Mouse (Mus musculus) MEL (cell line): Measurements from ENCODE around the gene Aff3. TPM values are rescaled to one million over a fixed set of nuclear protein-coding genes. Genes with fewer than 3 reads are reported as not detected.
A peak's percentile ranks its signal among the peaks of the same experiment; 100 is the strongest.

Experiments
- DNase-seq: peaks from one replicate; pipeline ENCODE4 v3.0.0; 2011; ENCODE audit warnings: low read depth, low spot score
- H3K27ac ChIP-seq: 2 replicates; pipeline ENCODE4 v1.5.1; 2012; ENCODE audit warnings: low read depth, mild to moderate bottlenecking, control low read depth, low read length, moderate library complexity; ENCODE audit not compliant: control insufficient read depth
- H3K27me3 ChIP-seq, 2 experiments: fragments of 150-350 bp in 1 of 2; sonication (generic) in 1 of 2; 2 replicates each; pipeline ENCODE4 v1.6.1; 2012; ENCODE audit warnings: low read length in 2 of 2, mild to moderate bottlenecking in 2 of 2, improper control_type of control experiment in 1 of 2, moderate library complexity in 1 of 2; ENCODE audit not compliant: insufficient read depth in 2 of 2, control insufficient read depth in 1 of 2
- H3K36me3 ChIP-seq, 2 experiments: 2 replicates each; pipeline ENCODE4 v1.6.1; 2012 to 2014; ENCODE audit warnings: low read length in 2 of 2, improper control_type of control experiment in 1 of 2, inconsistent platforms in 1 of 2, mild to moderate bottlenecking in 1 of 2; ENCODE audit not compliant: insufficient read depth in 2 of 2, control insufficient read depth in 1 of 2
- H3K4me1 ChIP-seq, 2 experiments: fragments of 150-350 bp in 1 of 2; sonication (generic) in 1 of 2; 2 replicates each; pipeline ENCODE4 v1.6.1; 2012; ENCODE audit warnings: low read length in 2 of 2, improper control_type of control experiment in 1 of 2, mild to moderate bottlenecking in 1 of 2; ENCODE audit not compliant: insufficient read depth in 2 of 2, control insufficient read depth in 1 of 2
- H3K4me3 ChIP-seq, 2 experiments: fragments of 150-350 bp in 1 of 2; sonication (generic) in 1 of 2; 2 replicates each; pipeline ENCODE4 v1.5.1; 2012; ENCODE audit warnings: low read depth in 2 of 2, low read length in 2 of 2, mild to moderate bottlenecking in 2 of 2, moderate library complexity in 2 of 2, control low read depth in 1 of 2, improper control_type of control experiment in 1 of 2; ENCODE audit not compliant: control insufficient read depth in 1 of 2, insufficient read depth in 1 of 2
- H3K79me2 ChIP-seq: 2 replicates; pipeline ENCODE4 v1.6.1; 2012; ENCODE audit warnings: mild to moderate bottlenecking, low read length, moderate library complexity; ENCODE audit not compliant: control insufficient read depth, poor library complexity, insufficient read depth
- H3K9ac ChIP-seq: 2 replicates; pipeline ENCODE4 v1.6.1; 2012; ENCODE audit warnings: low read depth, mild to moderate bottlenecking, control low read depth, low read length, moderate library complexity; ENCODE audit not compliant: control insufficient read depth, poor library complexity, severe bottlenecking
- H3K9me3 ChIP-seq: fragments of 150-350 bp; sonication (generic); replicated peaks from 2 replicates; pipeline ENCODE4 v1.6.1; 2012; ENCODE audit warnings: mild to moderate bottlenecking, low read length, improper control_type of control experiment, moderate library complexity; ENCODE audit not compliant: insufficient read depth
- BHLHE40 ChIP-seq: IDR thresholded peaks from 2 replicates; pipeline ENCODE4 v1.6.1; 2012; ENCODE audit warnings: low read depth, mild to moderate bottlenecking, inconsistent platforms, low read length, improper control_type of control experiment, borderline replicate concordance
- CHD1 ChIP-seq: IDR thresholded peaks from 2 replicates; pipeline ENCODE4 v1.6.1; 2012; ENCODE audit warnings: low read depth, mild to moderate bottlenecking, inconsistent platforms, low read length, improper control_type of control experiment
- CHD2 ChIP-seq: IDR thresholded peaks from 2 replicates; pipeline ENCODE4 v1.6.1; 2011; ENCODE audit warnings: low read length, improper control_type of control experiment
- CTCF ChIP-seq, 3 experiments: IDR thresholded peaks in 2 of 3; conservative IDR thresholded peaks in 1 of 3; 2 replicates each; pipeline ENCODE4 v1.5.1; 2011 to 2012; ENCODE audit warnings: low read length in 3 of 3, low read depth in 2 of 3, mild to moderate bottlenecking in 2 of 3, improper control_type of control experiment in 1 of 3, inconsistent platforms in 1 of 3, mixed read lengths in 1 of 3, moderate library complexity in 1 of 3; ENCODE audit not compliant: control insufficient read depth in 1 of 3, insufficient read depth in 1 of 3, poor library complexity in 1 of 3, severe bottlenecking in 1 of 3
- E2F4 ChIP-seq: IDR thresholded peaks from 2 replicates; pipeline ENCODE4 v1.6.1; 2011; ENCODE audit warnings: low read depth, low read length, improper control_type of control experiment, borderline replicate concordance
- ELF1 ChIP-seq: IDR thresholded peaks from 2 replicates; pipeline ENCODE4 v1.6.1; 2014; ENCODE audit warnings: low read depth, mild to moderate bottlenecking, inconsistent platforms, low read length, improper control_type of control experiment, moderate library complexity
- EP300 ChIP-seq, 2 experiments: IDR thresholded peaks; 2 replicates each; pipeline ENCODE4 v1.6.1; 2011; ENCODE audit warnings: improper control_type of control experiment in 2 of 2, low read length in 2 of 2, low read depth in 1 of 2, mild to moderate bottlenecking in 1 of 2
- ETS1 ChIP-seq: IDR thresholded peaks from 2 replicates; pipeline ENCODE4 v1.6.1; 2012; ENCODE audit warnings: low read depth, mild to moderate bottlenecking, inconsistent platforms, low read length, improper control_type of control experiment, moderate library complexity
- GABPA ChIP-seq: IDR thresholded peaks from 2 replicates; pipeline ENCODE4 v1.6.1; 2012; ENCODE audit warnings: low read depth, mild to moderate bottlenecking, inconsistent platforms, low read length, improper control_type of control experiment, moderate library complexity
- HCFC1 ChIP-seq: IDR thresholded peaks from 2 replicates; pipeline ENCODE4 v1.6.1; 2012; ENCODE audit warnings: low read depth, mild to moderate bottlenecking, inconsistent platforms, low read length, improper control_type of control experiment, moderate library complexity
- JUND ChIP-seq: IDR thresholded peaks from 2 replicates; pipeline ENCODE4 v1.6.1; 2011; ENCODE audit warnings: low read depth, mild to moderate bottlenecking, improper control_type of control experiment, low read length
- KAT2A ChIP-seq: conservative IDR thresholded peaks from 2 replicates; pipeline ENCODE4 v1.6.1; 2012; ENCODE audit warnings: low read depth, low read length, improper control_type of control experiment, inconsistent platforms
- MAFK ChIP-seq: IDR thresholded peaks from 2 replicates; pipeline ENCODE4 v1.6.1; 2011; ENCODE audit warnings: low read depth, mild to moderate bottlenecking, low read length, improper control_type of control experiment, borderline replicate concordance
- MAX ChIP-seq: IDR thresholded peaks from 2 replicates; pipeline ENCODE4 v1.6.1; 2011; ENCODE audit warnings: low read length, improper control_type of control experiment
- MAZ ChIP-seq: IDR thresholded peaks from 2 replicates; pipeline ENCODE4 v1.6.1; 2012; ENCODE audit warnings: low read depth, mild to moderate bottlenecking, inconsistent platforms, low read length, improper control_type of control experiment
- MEF2A ChIP-seq: IDR thresholded peaks from 2 replicates; pipeline ENCODE4 v1.6.1; 2014; ENCODE audit warnings: low read depth, mild to moderate bottlenecking, inconsistent platforms, low read length, improper control_type of control experiment; ENCODE audit not compliant: poor library complexity, insufficient replicate concordance, severe bottlenecking; ENCODE audit errors: extremely low read depth
- MXI1 ChIP-seq: IDR thresholded peaks from 2 replicates; pipeline ENCODE4 v1.6.1; 2011; ENCODE audit warnings: mild to moderate bottlenecking, low read depth, low read length, improper control_type of control experiment
- MYB ChIP-seq: IDR thresholded peaks from 2 replicates; pipeline ENCODE4 v1.6.1; 2011; ENCODE audit warnings: mild to moderate bottlenecking, low read depth, low read length, improper control_type of control experiment
- MYC ChIP-seq: IDR thresholded peaks from 2 replicates; pipeline ENCODE4 v1.6.1; 2011; ENCODE audit warnings: low read depth, mild to moderate bottlenecking, low read length, improper control_type of control experiment, moderate library complexity
- NELFE ChIP-seq: IDR thresholded peaks from 2 replicates; pipeline ENCODE4 v1.6.1; 2011; ENCODE audit warnings: low read depth, low read length, improper control_type of control experiment
- NRF1 ChIP-seq: IDR thresholded peaks from 2 replicates; pipeline ENCODE4 v1.6.1; 2014; ENCODE audit warnings: low read depth, mild to moderate bottlenecking, inconsistent platforms, low read length, improper control_type of control experiment, moderate library complexity; ENCODE audit not compliant: poor library complexity, insufficient read depth, severe bottlenecking
- POLR2A ChIP-seq, 2 experiments: IDR thresholded peaks; 2 replicates each; pipeline ENCODE4 v1.6.1; 2011 to 2012; ENCODE audit warnings: low read length in 2 of 2, mild to moderate bottlenecking in 2 of 2, control low read depth in 1 of 2, improper control_type of control experiment in 1 of 2, low read depth in 1 of 2, moderate library complexity in 1 of 2; ENCODE audit not compliant: control insufficient read depth in 1 of 2, insufficient read depth in 1 of 2, poor library complexity in 1 of 2
- POLR2AphosphoS2 ChIP-seq: IDR thresholded peaks from 2 replicates; pipeline ENCODE4 v1.6.1; 2011; ENCODE audit warnings: low read length, improper control_type of control experiment
- POLR2AphosphoS5 ChIP-seq: IDR thresholded peaks from 2 replicates; pipeline ENCODE4 v1.6.1; 2012; ENCODE audit warnings: low read depth, borderline replicate concordance, mild to moderate bottlenecking, inconsistent platforms, low read length, moderate library complexity, mixed read lengths
- RAD21 ChIP-seq: IDR thresholded peaks from 2 replicates; pipeline ENCODE4 v1.6.1; 2011; ENCODE audit warnings: mild to moderate bottlenecking, low read depth, low read length, improper control_type of control experiment
- RCOR1 ChIP-seq: IDR thresholded peaks from 2 replicates; pipeline ENCODE4 v1.6.1; 2012; ENCODE audit warnings: low read depth, mild to moderate bottlenecking, inconsistent platforms, low read length, improper control_type of control experiment
- SIN3A ChIP-seq: IDR thresholded peaks from 2 replicates; pipeline ENCODE4 v1.6.1; 2012; ENCODE audit warnings: low read length, improper control_type of control experiment, inconsistent platforms
- SMC3 ChIP-seq: IDR thresholded peaks from 2 replicates; pipeline ENCODE4 v1.6.1; 2011; ENCODE audit warnings: low read depth, low read length, improper control_type of control experiment
- TAL1 ChIP-seq: IDR thresholded peaks from 2 replicates; pipeline ENCODE4 v1.6.1; 2012; ENCODE audit warnings: mild to moderate bottlenecking, inconsistent platforms, low read length, moderate library complexity, mixed read lengths
- TBP ChIP-seq: IDR thresholded peaks from 2 replicates; pipeline ENCODE4 v1.8.0; 2011; ENCODE audit warnings: low read depth, low read length, improper control_type of control experiment
- TCF12 ChIP-seq: IDR thresholded peaks from 2 replicates; pipeline ENCODE4 v1.6.1; 2014; ENCODE audit warnings: low read depth, mild to moderate bottlenecking, inconsistent platforms, low read length, improper control_type of control experiment, moderate library complexity
- UBTF ChIP-seq: IDR thresholded peaks from 2 replicates; pipeline ENCODE4 v1.6.1; 2012; ENCODE audit warnings: low read depth, mild to moderate bottlenecking, inconsistent platforms, low read length, improper control_type of control experiment, moderate library complexity, borderline replicate concordance; ENCODE audit not compliant: insufficient read depth
- USF1 ChIP-seq: IDR thresholded peaks from 2 replicates; pipeline ENCODE4 v1.6.1; 2014; ENCODE audit warnings: low read depth, mild to moderate bottlenecking, inconsistent platforms, low read length, improper control_type of control experiment, moderate library complexity
- USF2 ChIP-seq, 2 experiments: IDR thresholded peaks; 2 replicates each; pipeline ENCODE4 v1.6.1; 2011 to 2012; ENCODE audit warnings: improper control_type of control experiment in 2 of 2, low read length in 2 of 2, borderline replicate concordance in 1 of 2, inconsistent platforms in 1 of 2, low read depth in 1 of 2, mild to moderate bottlenecking in 1 of 2; ENCODE audit not compliant: insufficient read depth in 1 of 2
- ZC3H11A ChIP-seq: IDR thresholded peaks from 2 replicates; pipeline ENCODE4 v1.6.1; 2012; ENCODE audit warnings: low read depth, mild to moderate bottlenecking, inconsistent platforms, low read length, improper control_type of control experiment
- ZKSCAN1 ChIP-seq: IDR thresholded peaks from 2 replicates; pipeline ENCODE4 v1.6.1; 2012; ENCODE audit warnings: low read depth, mild to moderate bottlenecking, inconsistent platforms, low read length, improper control_type of control experiment, moderate library complexity
- ZMIZ1 ChIP-seq: IDR thresholded peaks from 2 replicates; pipeline ENCODE4 v1.6.1; 2012; ENCODE audit warnings: low read depth, mild to moderate bottlenecking, inconsistent platforms, low read length, improper control_type of control experiment, moderate library complexity
- ZNF384 ChIP-seq: IDR thresholded peaks from 2 replicates; pipeline ENCODE4 v1.6.1; 2012; ENCODE audit warnings: low read depth, mild to moderate bottlenecking, inconsistent platforms, low read length, improper control_type of control experiment
- polyA plus RNA-seq, 2 experiments: library from polyadenylated mRNA; stranded (reverse) in 1 of 2; unstranded in 1 of 2; fragments of >175 nt in 1 of 2; fragments of >200 nt in 1 of 2; gene quantifications; 2 replicates each; pipeline versions ENCODE4 v1.2.1 to v1.2.4; 2012; ENCODE audit warnings: low replicate concordance in 2 of 2, low read depth in 1 of 2; ENCODE audit not compliant: insufficient read length in 2 of 2, insufficient read depth in 1 of 2, missing spikeins in 1 of 2
- total RNA-seq: library from RNA; depleted of rRNA; stranded (reverse); fragments of 300-350 nt; gene quantifications from 2 replicates; pipeline ENCODE4 v1.2.3, GENCODE M21; 2012

Aff3 gene
- total and polyA plus RNA-seq, 3 experiments: 18.5 to 41.1 (median 25.4) TPM

DNA sequence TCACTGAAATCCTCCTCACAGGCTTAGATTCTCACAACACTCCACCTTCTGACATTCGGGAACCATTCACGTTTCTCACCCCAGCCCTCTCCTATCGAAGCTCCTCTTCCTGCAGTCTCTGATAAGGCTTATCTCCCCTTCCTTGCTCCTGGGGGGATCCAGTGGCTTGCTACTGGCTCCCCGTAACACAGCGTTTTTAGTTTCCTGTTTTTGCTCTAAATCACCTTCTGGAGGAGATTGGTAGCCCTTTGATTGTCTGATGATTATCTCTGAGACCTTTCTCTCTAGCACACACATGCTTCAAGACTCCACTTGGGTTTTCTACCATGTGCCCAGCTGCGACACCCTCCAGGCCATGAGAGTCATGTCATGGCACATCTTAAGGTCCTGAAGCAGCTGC is 165.3 kb downstream of the Aff3 start:
- Histone ChIP-seq H3K4me1 (peaks cover 5 to 17% of the 10 kb centered on the region in 2 experiments), H3K79me2 (no peaks in the 10 kb centered on the region), H3K9ac (no peak overlapping the region), H3K27ac (peak overlapping the region; percentile 27), H3K27me3 (no peaks in the 10 kb centered on the region), H3K4me3 (no peak overlapping the region), H3K9me3 (no peaks in the 10 kb centered on the region), H3K36me3 (peaks cover 0 to 19% of the 10 kb centered on the region in 2 experiments)
- DNase-seq: peak; percentile 84
- TF ChIP-seq CHD2 (no peak), NRF1 (no peak), MXI1 (peak; percentile 77), UBTF (no peak), JUND (no peak), ETS1 (peak; percentile 88), BHLHE40 (peak; percentile 94), TCF12 (peak; percentile 96), CTCF (IDR thresholded peaks at IDR 0.05 in 2 of 3, conservative IDR thresholded peaks at IDR 0.05 in 1 of 3; ENCODE audit: control insufficient read depth in 1 of 3, insufficient read depth in 1 of 3, low read depth in 2 of 3, low read length in 3 of 3, poor library complexity in 1 of 3, severe bottlenecking in 1 of 3) (no peak), TBP (no peak), USF1 (no peak; the same call in 1 of the 2 replicates), NELFE (0 out of 2 replicates have a peak, but pooled peaks have one; percentile 1), RAD21 (no peak), E2F4 (no peak), USF2 (IDR thresholded peaks at IDR 0.05; ENCODE audit: borderline replicate concordance in 1 of 2, insufficient read depth in 1 of 2, low read depth in 1 of 2, low read length in 2 of 2) (no peak), MAFK (peak; percentile 75), MYB (no peak), EP300 (IDR thresholded peaks at IDR 0.05; ENCODE audit: low read depth in 1 of 2, low read length in 2 of 2) (peak; percentile 94 to 95), POLR2AphosphoS5 (no peak), POLR2A (IDR thresholded peaks at IDR 0.05; ENCODE audit: control insufficient read depth in 1 of 2, insufficient read depth in 1 of 2, low read depth in 1 of 2, low read length in 2 of 2, poor library complexity in 1 of 2) (no peak), CHD1 (no peak), ZNF384 (no peak), MAZ (peak; percentile 88), MYC (peak; percentile 76; the same call in 1 of the 2 replicates), MAX (peak; percentile 75), SIN3A (peak; percentile 72), TAL1 (peak; percentile 79), ZKSCAN1 (no peak), ZC3H11A (0 out of 2 replicates have a peak, but pooled peaks have one; percentile 1), KAT2A (no peak), GABPA (no peak), MEF2A (no peak), ELF1 (0 out of 2 replicates have a peak, but pooled peaks have one; percentile 18), ZMIZ1 (no peak; the same call in 1 of the 2 replicates), SMC3 (no peak), RCOR1 (peak; percentile 100), POLR2AphosphoS2 (no peak), HCFC1 (no peak)
